Mouse (Mus musculus) kidney, adult 2 months (tissue): ENCODE measurements around the gene Nadk2.

Experiments
- CTCF ChIP-seq: fragments of 200-500 bp; conservative IDR thresholded peaks from 2 replicates; pipeline ENCODE4 v1.5.1; 2011; ENCODE audit warnings: low read depth, mild to moderate bottlenecking, control low read depth, low read length, moderate library complexity, mixed read lengths; ENCODE audit not compliant: insufficient read depth, insufficient read length
- POLR2A ChIP-seq: fragments of 200-500 bp; IDR thresholded peaks from one replicate; pipeline ENCODE4 v1.6.1; 2011; ENCODE audit warnings: low read depth, low read length, control low read depth

DNA sequence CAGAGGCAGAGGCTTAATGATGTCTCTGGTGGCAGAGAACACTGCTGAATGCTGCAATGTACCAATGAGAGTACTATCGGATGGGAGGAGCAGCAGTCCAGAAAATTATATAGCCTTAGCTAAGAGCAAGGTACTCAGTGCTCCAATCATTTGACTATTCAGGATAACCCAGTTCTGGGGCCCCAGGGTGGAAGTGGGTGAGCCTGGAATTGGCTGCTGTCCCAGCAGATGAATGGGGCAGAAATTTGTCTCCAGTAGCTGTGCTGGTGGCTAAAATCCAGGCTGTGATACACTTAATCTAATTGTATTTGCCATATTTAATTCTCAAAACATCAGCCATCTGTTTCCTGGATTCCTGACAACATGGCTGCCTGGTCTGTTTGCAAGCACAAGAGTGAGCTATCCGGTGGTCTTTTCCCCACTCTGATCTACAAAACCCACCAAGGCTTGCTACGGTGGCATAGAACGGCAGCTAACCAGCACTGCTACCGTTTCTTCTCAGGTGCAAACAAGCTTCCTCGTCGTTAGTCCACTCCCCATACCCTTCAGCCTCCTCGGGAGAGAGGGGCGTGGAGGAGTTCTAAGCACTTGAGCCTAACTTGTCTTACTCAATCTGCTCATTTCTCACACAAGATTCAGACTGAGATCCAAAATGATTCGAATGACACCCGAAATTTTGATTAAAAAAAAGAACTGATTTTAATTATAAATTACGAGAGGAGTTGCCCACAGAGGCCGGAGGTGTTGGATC is 61.8 kb downstream of the Nadk2 start:
- TF ChIP-seq CTCF, result no peak
- TF ChIP-seq POLR2A, result no peak
